9 mouse cellular contexts compared by ENCODE assay signal in genomic region chr7:37336171-37336850, GRCm38 (mm10).
DNase-seq lines count a peak whose midpoint lies in the region; ATAC-seq and TF ChIP-seq lines count a peak whose summit lies in the region.
"Had no signal": no experiment of that assay in that cellular context is flagged by ENCODE, and none has a peak within 500 bp of the region (broad histone marks: within the 10 kb centered on the region; RNA-seq: fewer than 3 reads in every experiment).

No protein-coding gene starts in this region.

- peak overlapping the region; percentile 51 for H3K4me3 ChIP-seq in kidney, embryonic 16.5 days (ENCODE audit: low read length)
- H3K4me3 ChIP-seq in kidney, adult 2 months (ENCODE audit: insufficient read depth, low read depth, low read length): no peak overlapping the region
- H3K4me3 ChIP-seq in embryonic fibroblast, embryonic 13.5 days (ENCODE audit: insufficient read depth, low read length): peak overlapping the region; percentile 23
- H3K4me3 ChIP-seq in intestine, embryonic 15.5 days (replicated peaks): peak overlapping the region; percentile 26
- peak overlapping the region; percentile 21 for H3K4me3 ChIP-seq in neural tube, embryonic 14.5 days (ENCODE audit: low read depth, low read length)

- no peak overlapping the region for H3K27ac ChIP-seq in kidney, embryonic 16.5 days (ENCODE audit: low read length)
- no peak overlapping the region for H3K27ac ChIP-seq in kidney, adult 2 months (ENCODE audit: insufficient read depth, low read depth, low read length)
- no peak overlapping the region for H3K27ac ChIP-seq in embryonic fibroblast, embryonic 13.5 days (ENCODE audit: insufficient read depth, low read length)
- H3K27ac ChIP-seq in intestine, embryonic 15.5 days: no peak overlapping the region
- H3K27ac ChIP-seq in neural tube, embryonic 14.5 days (ENCODE audit: low read depth, low read length): peak overlapping the region; percentile 80
- H3K27ac ChIP-seq: macrophage had no signal

- H3K9me3 ChIP-seq in kidney, embryonic 16.5 days (ENCODE audit: low read length): no peaks in the 10 kb centered on the region
- H3K9me3 ChIP-seq in intestine, embryonic 15.5 days: no peaks in the 10 kb centered on the region
- H3K9me3 ChIP-seq in neural tube, embryonic 14.5 days (ENCODE audit: control insufficient read depth, low read length): no peaks in the 10 kb centered on the region

- H3K27me3 ChIP-seq in kidney, embryonic 16.5 days (ENCODE audit: insufficient read depth, low read length): peaks cover 32% of the 10 kb centered on the region
- H3K27me3 ChIP-seq in kidney, adult 2 months (replicated peaks; ENCODE audit: control insufficient read depth, insufficient read depth, low read length): no peaks in the 10 kb centered on the region
- H3K27me3 ChIP-seq in intestine, embryonic 15.5 days (replicated peaks): peaks cover 3% of the 10 kb centered on the region; the same call in 1 of the 2 replicates
- no peaks in the 10 kb centered on the region for H3K27me3 ChIP-seq in neural tube, embryonic 14.5 days (ENCODE audit: control insufficient read depth, insufficient read depth, low read length)

- no peak for DNase-seq in kidney, adult 2 months
- DNase-seq in ovary, postnatal 10 days (ENCODE audit: low spot score): no peak
- no peak for DNase-seq in layer of hippocampus, postnatal 36 days

- WGBS in kidney, embryonic 16.5 days: 19% methylated on average over 12 of the region's 12 CpGs
- WGBS in kidney, adult 2 months: 17% methylated on average over 12 of the region's 12 CpGs
- 26% methylated on average over 12 of the region's 12 CpGs for WGBS in intestine, embryonic 15.5 days
- 10% methylated on average over 12 of the region's 12 CpGs for WGBS in neural tube, embryonic 14.5 days

- TF ChIP-seq POLR2A in kidney, adult 2 months (IDR thresholded peaks at IDR 0.05; ENCODE audit: low read depth, low read length): no peak
- no peak for TF ChIP-seq POLR2A in embryonic fibroblast, embryonic 13.5 days (IDR thresholded peaks at IDR 0.05; ENCODE audit: low read depth, low read length)

- peak overlapping the region; percentile 82 for H3K4me2 ChIP-seq in kidney, embryonic 16.5 days (replicated peaks; ENCODE audit: low read depth, low read length)
- peak overlapping the region; percentile 70 for H3K4me2 ChIP-seq in intestine, embryonic 15.5 days (replicated peaks)
- peak overlapping the region; percentile 59 for H3K4me2 ChIP-seq in neural tube, embryonic 14.5 days (ENCODE audit: low read depth, low read length)

- no peaks in the 10 kb centered on the region for H3K36me3 ChIP-seq in kidney, embryonic 16.5 days (ENCODE audit: insufficient read depth, low read length)
- H3K36me3 ChIP-seq in kidney, adult 2 months (ENCODE audit: control insufficient read depth, insufficient read depth, low read length): no peaks in the 10 kb centered on the region
- no peaks in the 10 kb centered on the region for H3K36me3 ChIP-seq in intestine, embryonic 15.5 days
- no peaks in the 10 kb centered on the region for H3K36me3 ChIP-seq in neural tube, embryonic 14.5 days (ENCODE audit: control insufficient read depth, insufficient read depth, low read length)

- H3K4me1 ChIP-seq in kidney, embryonic 16.5 days (ENCODE audit: insufficient read depth, low read length): peaks cover 34% of the 10 kb centered on the region
- H3K4me1 ChIP-seq in kidney, adult 2 months (ENCODE audit: control insufficient read depth, insufficient read depth, low read length): no peaks in the 10 kb centered on the region
- H3K4me1 ChIP-seq in embryonic fibroblast, embryonic 13.5 days (ENCODE audit: control insufficient read depth, insufficient read depth, low read length): peaks cover 10% of the 10 kb centered on the region
- H3K4me1 ChIP-seq in intestine, embryonic 15.5 days (replicated peaks): peaks cover 23% of the 10 kb centered on the region
- peaks cover 40% of the 10 kb centered on the region for H3K4me1 ChIP-seq in neural tube, embryonic 14.5 days (ENCODE audit: control insufficient read depth, insufficient read depth, low read length)

- peak overlapping the region; percentile 60 for H3K9ac ChIP-seq in kidney, embryonic 16.5 days (replicated peaks; ENCODE audit: low read length)
- H3K9ac ChIP-seq in intestine, embryonic 15.5 days: no peak overlapping the region
- peak overlapping the region; percentile 47 for H3K9ac ChIP-seq in neural tube, embryonic 14.5 days (replicated peaks; ENCODE audit: low read depth, low read length)

- no peak for TF ChIP-seq CTCF in kidney, adult 2 months (conservative IDR thresholded peaks at IDR 0.05; ENCODE audit: insufficient read depth, insufficient read length, low read depth, low read length)
- TF ChIP-seq CTCF in embryonic fibroblast, embryonic 13.5 days (IDR thresholded peaks at IDR 0.05; ENCODE audit: borderline replicate concordance, insufficient read depth, low read length): no peak

- ATAC-seq in kidney, embryonic 16.5 days (ENCODE audit: low FRiP score, low TSS enrichment): no peak
- ATAC-seq in intestine, embryonic 15.5 days: no peak
- peak; percentile 44; the same call in 1 of the 2 replicates for ATAC-seq in neural tube, embryonic 14.5 days (ENCODE audit: low read depth)
- ATAC-seq in activated CD4-positive, CD25-positive, alpha-beta regulatory T cell, adult 4 months: no peak
